Mouse (Mus musculus) ovary, adult 2 months (tissue): ENCODE results near the gene Rnf214. TPM values are rescaled to one million over a fixed set of nuclear protein-coding genes. Genes with fewer than 3 reads are reported as not detected.

Experiments used
- polyA plus RNA-seq: library from polyadenylated mRNA; depleted of rRNA; stranded (reverse); fragments of >200 nt; gene quantifications from 2 replicates; pipeline ENCODE4 v1.2.3, GENCODE M21; 2012; rRNA removed

The Rnf214 gene
- polyA plus RNA-seq, result 13.9 and 20.5 TPM in 2 replicates

GRCm38 (mm10) chr9:45906355-45907077 lies at the start of gene Rnf214, which contains the start of gene Pcsk7:
TSS of gene Rnf214 (minus strand) at chr9:45906911.
TSS of gene Pcsk7 (plus strand) at chr9:45906497.

DNA sequence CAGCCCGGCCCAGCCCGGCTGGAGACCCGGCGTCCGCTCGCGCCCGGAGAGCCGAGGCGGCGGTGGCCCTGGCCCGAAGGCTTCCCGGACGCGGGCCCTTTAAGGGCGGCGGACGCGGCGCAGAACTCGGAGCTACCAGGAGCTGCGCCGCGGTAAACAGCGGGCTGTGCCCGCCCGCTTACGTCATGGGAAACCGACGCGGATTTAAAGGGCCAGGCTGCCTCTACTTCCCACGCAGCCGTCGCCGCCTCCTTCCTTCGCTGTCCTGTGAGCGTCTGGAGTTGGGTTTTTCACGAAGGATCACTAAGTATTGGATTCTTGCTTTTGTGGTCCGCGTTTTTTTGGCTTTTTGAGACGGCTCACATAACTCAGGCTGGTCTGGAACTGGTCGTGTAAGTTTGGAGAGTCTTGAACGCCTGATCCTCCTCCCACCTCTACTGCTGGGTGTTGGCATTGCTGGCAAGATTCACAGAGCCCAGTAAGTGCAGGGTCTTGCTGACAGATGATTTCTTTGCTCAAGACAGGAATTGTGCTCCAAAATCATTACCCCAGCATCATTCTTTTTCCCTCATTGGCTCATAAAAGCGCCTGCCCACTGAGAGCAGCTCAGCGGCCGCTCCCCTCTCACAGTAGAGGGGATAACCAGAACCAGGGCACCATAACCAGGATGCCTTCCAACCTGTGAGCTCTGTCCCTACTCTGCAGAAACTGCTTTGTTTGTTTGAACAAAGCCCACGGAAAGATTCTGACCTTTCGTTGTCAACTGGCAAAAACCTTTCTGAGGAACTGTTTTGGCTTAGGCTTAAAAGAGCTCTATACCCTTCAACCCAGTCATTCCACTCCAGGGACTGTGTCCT lies 48.6 kb upstream of the Rnf214 start, which contains the start of gene Sidt2:
Sidt2 (minus strand) TSS at position 152 of the 857 bp plus-strand sequence.

DNA sequence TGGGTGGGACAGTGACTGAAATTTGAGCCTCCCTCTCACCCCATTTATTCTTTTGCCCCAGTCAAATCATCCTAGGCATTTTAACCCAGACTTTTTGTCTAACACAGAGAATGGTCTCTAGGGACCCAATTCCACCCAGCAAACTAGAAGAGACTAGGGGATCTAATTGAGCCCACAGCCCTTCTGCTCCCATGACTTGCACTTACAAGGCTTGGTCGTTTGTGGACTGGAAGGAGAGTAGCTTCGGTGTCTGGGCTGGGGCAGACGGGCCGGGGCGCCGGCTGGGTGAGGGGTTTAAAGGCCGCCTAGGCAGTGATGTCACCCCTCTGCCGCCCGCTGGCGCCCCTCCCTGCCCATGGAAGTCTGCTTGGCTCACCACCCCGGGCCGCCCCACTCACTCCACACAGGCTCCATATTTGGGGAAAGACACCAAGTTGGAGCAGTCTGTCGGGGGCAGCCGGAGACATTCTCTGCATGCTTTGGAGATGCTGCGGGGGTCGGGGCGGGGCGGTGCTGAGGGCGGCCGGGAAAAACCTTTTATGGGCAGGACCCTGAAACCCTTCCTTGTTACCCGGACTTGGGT lies 29.0 kb upstream of the Rnf214 start, which contains the start of gene Tagln:
Tagln (minus strand) TSS at position 431 of the 583 bp plus-strand sequence.

GRCm38 (mm10) chr9:45838434-45839138 lies 68.1 kb downstream of the Rnf214 start, which contains the start of gene Bace1:
TSS of gene Bace1 (plus strand) at chr9:45838580.

GRCm38 (mm10) chr9:45828291-45828963 lies 78.3 kb downstream of the Rnf214 start, which contains the start of gene Cep164:
TSS of gene Cep164 (minus strand) at chr9:45828691.

Other genes starting within 250 kb of the Rnf214 start
- gene Cep164, start 78.2 kb downstream of the Rnf214 start, polyA plus RNA-seq, result 24.4 and 34.7 TPM in 2 replicates
- gene Bace1, start 68.3 kb downstream of the Rnf214 start, polyA plus RNA-seq, result 50.4 and 52.0 TPM in 2 replicates
- 41.8 and 51.6 TPM in 2 replicates for gene Pcsk7, start 414 bp downstream of the Rnf214 start, polyA plus RNA-seq
- gene Tagln, start 29.1 kb upstream of the Rnf214 start, polyA plus RNA-seq, result 1,066 and 1,151 TPM in 2 replicates
- 351 and 658 TPM in 2 replicates for gene Sidt2, start 48.3 kb upstream of the Rnf214 start, polyA plus RNA-seq
- gene Pafah1b2, start 105.8 kb upstream of the Rnf214 start, polyA plus RNA-seq, result 25.8 and 78.4 TPM in 2 replicates
- gene Sik3, start 105.9 kb upstream of the Rnf214 start, polyA plus RNA-seq, result 19.1 and 27.3 TPM in 2 replicates